Mouse (Mus musculus) lung, postnatal 10 days (tissue): ENCODE measurements around the gene Ints6l.
"Not testable (repeated sequence)": the region's sequence is repeated elsewhere in the genome, so short reads cannot be mapped to it uniquely, and the experiment has no call there.

ENCODE experiments used
- DNase-seq: peaks from one replicate; pipeline ENCODE4 v3.0.0; 2021

Ints6l gene

GRCm38 (mm10) chrX:56454671-56455371 lies at the start of gene Ints6l:
Gene Ints6l (plus strand): TSS chrX:56454857.
- peak; percentile 80 for DNase-seq

- no peak for DNase-seq
Measured at GRCm38 (mm10) chrX:56405482-56405881, 49.2 kb upstream of the Ints6l start.

GRCm38 (mm10) chrX:56406128-56406527 lies 48.5 kb upstream of the Ints6l start:
- DNase-seq: no peak

GRCm38 (mm10) chrX:56416277-56416676 lies 38.4 kb upstream of the Ints6l start:
- no peak for DNase-seq

GRCm38 (mm10) chrX:56417541-56417940 lies 37.1 kb upstream of the Ints6l start:
- no peak for DNase-seq

- DNase-seq: no peak
Measured at GRCm38 (mm10) chrX:56430601-56431000, 24.1 kb upstream of the Ints6l start.

- no peak for DNase-seq
Measured at GRCm38 (mm10) chrX:56435758-56436283, 18.8 kb upstream of the Ints6l start.

- no peak for DNase-seq
Measured at GRCm38 (mm10) chrX:56446487-56447428, 7.9 kb upstream of the Ints6l start.

GRCm38 (mm10) chrX:56447524-56448015 lies 7.1 kb upstream of the Ints6l start, which contains the start of gene Gm2174:
Gene Gm2174 (plus strand): TSS chrX:56447965.
- DNase-seq: no peak

- peak; percentile 95 for DNase-seq
Measured at GRCm38 (mm10) chrX:56455372-56456246, 952 bp downstream of the Ints6l start.

GRCm38 (mm10) chrX:56456379-56456778 lies 1.7 kb downstream of the Ints6l start:
- DNase-seq: no peak

- DNase-seq: peak; percentile 27
Measured at GRCm38 (mm10) chrX:56462020-56462933, 7.6 kb downstream of the Ints6l start.

- DNase-seq: no peak
Measured at GRCm38 (mm10) chrX:56464906-56465305, 10.2 kb downstream of the Ints6l start.

- DNase-seq: peak; percentile 21
Measured at GRCm38 (mm10) chrX:56467688-56468087, 13.0 kb downstream of the Ints6l start.

- no peak for DNase-seq
Measured at GRCm38 (mm10) chrX:56468422-56468821, 13.8 kb downstream of the Ints6l start.

GRCm38 (mm10) chrX:56474035-56474434 lies 19.4 kb downstream of the Ints6l start:
- peak; percentile 7 for DNase-seq

- peak; percentile 18 for DNase-seq
Measured at GRCm38 (mm10) chrX:56477553-56477952, 22.9 kb downstream of the Ints6l start.

- peak; percentile 4 for DNase-seq
Measured at GRCm38 (mm10) chrX:56481906-56482305, 27.2 kb downstream of the Ints6l start.

- peak; percentile 82 for DNase-seq
Measured at GRCm38 (mm10) chrX:56489758-56490157, 35.1 kb downstream of the Ints6l start.

GRCm38 (mm10) chrX:56497241-56497640 lies 42.6 kb downstream of the Ints6l start:
- no peak for DNase-seq

- DNase-seq: not testable (repeated sequence)
Measured at GRCm38 (mm10) chrX:56524442-56524841, 69.8 kb downstream of the Ints6l start, which contains the start of gene Gm10477. Gene Gm10477 (plus strand): TSS chrX:56524742.
